Mouse (Mus musculus) lung, postnatal 0 days (tissue): ENCODE data around the gene Abhd10.

Experiments used
- CTCF ChIP-seq: IDR thresholded peaks from 2 replicates; pipeline ENCODE4 v1.5.1; 2016; ENCODE audit warnings: antibody characterized with exemption, mild to moderate bottlenecking
- EP300 ChIP-seq: IDR thresholded peaks from 2 replicates; pipeline ENCODE4 v1.6.1; 2016; ENCODE audit warnings: antibody characterized with exemption, mild to moderate bottlenecking, control low read depth

- TF ChIP-seq CTCF (peak; percentile 85), EP300 (no peak)
Measured at GRCm38 (mm10) chr16:45684815-45685214, 57.9 kb downstream of the Abhd10 start.
